Mouse (Mus musculus) embryo, embryonic 11.5 days (tissue): ENCODE results near the gene Gdnf.
A peak's percentile ranks its signal among the peaks of the same experiment; 100 is the strongest.

Source experiments
- DNase-seq: peaks from one replicate; pipeline ENCODE4 v3.0.0-alpha.2; 2012; ENCODE audit warnings: low read depth, low spot score

The Gdnf gene

DNA sequence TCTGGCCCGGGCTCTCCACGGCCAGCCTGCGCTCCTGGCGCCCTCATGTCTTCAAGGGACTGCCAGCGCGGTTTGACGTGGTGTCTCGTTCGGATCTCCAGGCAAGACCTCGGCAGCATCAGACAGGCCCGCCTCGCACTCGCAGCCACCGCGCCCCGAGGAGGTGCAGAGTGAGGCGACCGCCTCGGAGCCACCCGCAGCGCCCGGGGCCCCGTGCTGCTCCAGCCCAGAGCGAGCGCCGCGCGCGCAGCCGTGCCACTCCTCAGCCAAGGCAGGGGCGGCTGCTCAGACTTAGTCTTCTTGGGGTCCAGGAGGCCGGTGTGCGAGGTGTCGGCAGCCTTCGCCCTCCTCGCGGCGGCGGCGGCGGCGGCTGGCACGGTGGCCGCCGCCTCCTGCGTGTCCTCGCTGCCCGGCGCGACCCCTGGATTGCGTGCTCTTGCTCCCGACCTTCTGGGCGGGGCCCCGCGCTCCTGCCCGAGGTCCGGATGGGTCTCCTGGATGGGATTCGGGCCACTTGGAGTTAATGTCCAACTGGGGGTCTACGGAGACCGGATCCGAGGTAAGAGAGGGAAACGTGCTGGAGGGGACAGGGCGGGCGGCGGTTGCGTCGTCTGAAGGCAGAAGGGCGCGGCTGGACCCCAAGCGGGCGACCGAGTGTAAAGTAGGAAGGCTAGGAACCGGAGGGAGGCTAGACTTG is at the start of gene Gdnf:
Gdnf (plus strand) TSS at position 291 of the 697 bp plus-strand sequence.
- DNase-seq = no peak

DNA sequence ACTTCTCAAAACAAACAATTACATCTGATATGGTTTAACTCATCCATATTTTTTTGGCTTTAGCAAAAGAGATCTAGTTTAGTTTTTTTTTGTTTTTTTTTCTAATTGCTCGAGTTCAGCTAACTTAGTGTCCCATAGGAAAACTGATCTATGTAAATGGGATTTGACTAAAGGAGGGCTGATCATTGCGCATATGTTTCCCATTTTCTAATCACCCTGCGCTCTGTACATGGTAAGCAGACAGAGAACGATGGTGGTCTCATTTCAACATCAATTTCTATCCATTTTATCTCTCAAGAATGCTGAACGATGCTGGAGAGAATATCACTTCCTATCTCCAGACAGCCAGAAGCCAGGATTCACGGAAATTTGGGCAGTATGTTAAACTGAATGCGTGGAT is 43.5 kb upstream of the Gdnf start:
- DNase-seq = no peak

DNA sequence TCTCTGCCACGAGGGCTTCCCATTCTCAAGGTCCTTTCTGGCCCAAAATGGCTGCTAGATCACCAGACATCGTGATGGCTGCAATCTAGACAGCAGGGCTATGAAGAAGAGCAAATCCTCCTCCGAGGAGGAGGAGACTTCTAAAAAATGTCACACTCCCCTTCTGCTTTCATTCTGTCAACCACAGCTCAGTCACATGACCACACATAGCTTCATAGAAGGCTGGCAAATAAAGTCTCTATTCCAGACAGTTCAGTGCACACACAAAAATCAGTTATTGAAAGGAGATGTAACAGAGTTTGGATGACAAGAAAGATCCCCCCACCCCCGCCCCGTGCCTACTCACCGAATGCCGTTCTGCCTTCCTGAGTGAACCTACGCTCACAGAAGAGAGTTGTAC is 37.7 kb upstream of the Gdnf start:
- DNase-seq = no peak

DNA sequence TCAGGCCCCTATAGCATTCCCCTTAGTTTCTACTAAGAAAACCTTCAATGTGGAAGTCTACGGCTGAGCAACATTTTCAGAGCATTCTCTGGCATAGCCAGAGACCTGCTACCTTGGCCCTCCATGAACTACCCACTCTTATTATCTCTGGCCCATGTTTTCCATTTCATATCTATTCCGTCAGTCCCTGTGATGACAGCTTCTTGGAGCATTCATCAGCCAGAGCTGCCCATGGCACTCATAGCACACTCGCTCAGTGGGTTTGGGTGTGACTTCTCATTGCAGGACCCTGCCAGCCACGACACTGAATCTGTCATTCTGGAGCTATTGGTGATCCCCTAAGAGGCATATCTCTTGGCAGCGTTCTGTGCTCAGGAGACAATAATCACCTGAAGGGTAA is 29.1 kb upstream of the Gdnf start:
- no peak for DNase-seq

DNA sequence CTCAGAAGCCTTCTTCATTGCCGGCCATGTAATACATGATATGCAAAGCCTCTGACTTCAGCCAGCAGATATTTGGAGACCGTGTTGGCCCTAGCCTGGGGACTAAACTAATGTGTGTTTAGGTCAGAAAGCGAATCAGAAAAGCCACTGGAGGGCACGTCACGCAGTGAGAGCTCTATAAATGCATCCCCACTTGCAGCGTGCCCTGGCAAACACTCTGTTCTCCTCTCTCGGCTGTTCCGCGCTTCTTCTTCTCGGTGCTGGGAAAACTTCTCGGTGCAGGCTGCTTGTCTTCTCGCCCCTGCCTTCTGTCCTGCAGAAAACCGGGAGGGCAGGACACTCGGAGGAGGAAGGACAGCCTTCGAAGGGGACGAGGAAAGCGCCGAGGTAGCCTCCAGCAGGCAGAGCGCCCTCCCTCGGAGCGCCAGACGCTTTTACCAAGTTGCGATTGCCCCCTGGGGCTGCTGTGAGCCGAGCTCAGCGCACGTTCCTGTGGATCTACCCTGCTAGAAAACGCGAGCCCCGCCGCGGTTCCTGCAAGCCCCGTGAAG is 730 bp upstream of the Gdnf start:
- no peak for DNase-seq

DNA sequence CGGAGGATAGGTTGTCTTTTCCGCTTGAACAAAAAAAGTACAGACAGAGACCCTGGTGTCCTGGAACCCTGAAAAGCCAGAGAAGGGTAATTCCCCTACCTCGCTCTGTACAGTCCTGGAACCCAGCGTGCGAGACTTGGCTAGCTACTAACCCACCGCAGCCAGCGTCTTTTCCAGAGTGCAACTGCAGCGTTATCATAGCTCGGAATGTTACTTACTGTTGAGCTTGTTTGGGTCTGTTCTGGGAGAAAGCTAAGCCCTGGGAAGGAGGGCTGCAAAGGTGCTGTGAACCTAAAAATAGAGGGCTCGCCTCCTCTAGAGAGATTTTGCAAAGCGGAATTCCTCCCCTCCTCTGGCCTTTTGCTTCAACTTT is 593 bp downstream of the Gdnf start:
- no peak for DNase-seq

DNA sequence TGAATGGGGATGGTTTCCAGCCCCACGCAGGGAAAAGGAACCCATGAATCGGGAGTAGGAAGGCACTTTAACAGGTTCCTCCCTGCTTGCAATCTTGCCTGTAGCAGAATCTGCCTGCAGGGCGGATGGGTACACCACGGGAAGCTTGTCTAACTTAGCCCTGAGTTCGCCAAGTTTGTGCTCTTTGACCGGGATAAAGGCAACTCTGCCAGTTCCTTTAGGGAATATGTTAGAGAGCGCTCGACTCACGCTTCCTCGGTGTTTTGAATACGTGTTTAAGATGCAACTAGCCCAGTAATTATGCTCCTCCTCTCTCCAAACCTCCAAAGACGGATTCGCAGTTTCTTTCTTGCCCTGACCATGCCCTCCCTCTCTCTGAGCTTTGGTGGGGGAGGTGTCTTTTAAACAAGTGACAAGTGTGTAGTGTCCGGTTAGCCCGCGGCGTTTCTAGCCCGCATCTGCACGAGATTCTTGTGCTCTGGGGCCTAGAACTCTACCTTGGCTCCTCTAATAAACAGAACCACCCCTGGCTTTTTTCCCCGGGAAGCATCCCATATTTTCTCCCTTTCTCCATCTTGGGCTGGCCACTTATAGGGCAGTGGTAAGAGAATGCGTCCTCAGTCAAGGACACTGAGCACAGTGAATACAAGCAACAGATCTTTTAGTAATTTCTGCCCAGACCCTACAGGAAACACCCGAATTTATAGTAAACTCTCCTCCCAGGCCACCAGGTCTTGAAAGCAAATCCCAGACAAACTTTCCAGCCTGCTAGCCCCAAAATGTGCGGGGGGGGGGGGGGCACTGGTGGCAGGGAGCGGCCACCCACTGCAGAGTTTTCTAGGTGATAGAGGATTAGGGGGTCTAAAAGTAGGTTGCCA is 1.4 kb downstream of the Gdnf start:
- DNase-seq = no peak

DNA sequence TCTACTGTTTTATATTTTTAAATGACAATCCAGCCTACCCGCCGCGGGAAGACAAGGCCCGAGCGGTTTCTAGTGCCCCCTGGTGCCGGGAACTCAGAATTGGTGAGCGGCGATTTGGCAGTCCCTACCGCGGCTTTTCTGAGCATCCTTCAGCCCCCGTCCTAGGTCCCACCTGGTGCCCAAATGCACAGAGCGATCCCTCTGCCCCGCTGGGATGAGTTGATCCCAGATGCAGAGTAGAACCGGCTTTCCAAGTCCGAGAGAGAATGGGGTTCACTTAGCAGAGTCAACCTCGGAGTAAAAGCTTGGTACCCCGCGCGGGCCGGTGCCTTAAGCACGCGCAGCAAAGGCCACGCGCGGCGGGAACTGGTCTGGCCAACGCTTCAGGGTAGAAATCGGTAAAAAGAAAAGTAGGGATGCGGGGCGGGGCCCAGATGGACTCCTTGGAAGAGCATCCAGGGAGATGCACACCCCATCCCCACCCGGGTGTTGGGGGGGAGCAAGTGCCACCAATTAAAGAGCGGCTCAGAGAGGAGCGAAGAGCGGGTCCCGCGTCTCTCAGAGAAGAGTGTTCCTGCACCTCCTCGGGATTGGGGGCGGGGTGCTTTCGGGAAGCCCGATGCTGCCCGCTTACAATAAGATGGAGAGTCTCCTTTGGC is 2.4 kb downstream of the Gdnf start:
- DNase-seq = peak; percentile 61

DNA sequence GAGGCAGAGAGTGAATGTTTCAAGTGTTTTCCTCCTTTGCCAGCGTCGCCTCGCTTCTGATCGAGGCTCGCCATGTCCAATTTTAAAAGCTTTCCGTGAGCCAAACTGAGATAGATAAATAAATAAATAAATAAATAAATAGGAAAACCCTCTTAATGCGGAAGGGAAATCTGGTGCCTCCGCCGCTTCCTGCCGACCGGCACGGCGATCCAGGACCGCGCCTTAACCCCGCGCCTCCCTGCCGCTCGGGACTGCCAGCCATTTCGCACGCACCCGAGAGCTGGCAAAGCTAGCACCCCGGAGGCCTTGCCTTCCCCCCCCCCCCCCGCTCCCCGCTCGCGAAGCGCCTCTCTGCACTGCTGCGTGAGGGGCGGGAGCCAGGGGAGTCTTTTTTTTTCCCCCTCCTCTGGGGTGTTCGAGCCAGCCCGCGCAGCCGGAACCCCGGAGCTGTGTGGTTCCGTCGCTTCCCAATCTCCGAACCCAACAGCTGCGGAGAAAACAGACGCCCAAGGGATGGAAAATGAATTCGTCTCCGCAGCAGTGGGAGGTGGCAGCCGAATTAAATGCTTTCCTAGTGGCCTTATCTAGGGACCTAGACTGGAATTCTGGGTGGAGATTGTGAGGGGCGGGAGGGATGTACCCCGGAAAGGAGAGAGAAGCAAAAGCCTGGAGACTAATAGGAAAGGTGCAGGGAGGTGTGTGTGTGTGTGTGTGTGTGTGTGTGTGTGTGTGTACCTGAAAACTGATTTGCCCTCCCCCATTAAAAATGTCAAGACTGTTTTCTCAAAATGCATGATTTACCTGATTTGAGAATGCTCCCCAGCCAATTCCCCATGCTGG is 3.1 kb downstream of the Gdnf start:
- no peak for DNase-seq

DNA sequence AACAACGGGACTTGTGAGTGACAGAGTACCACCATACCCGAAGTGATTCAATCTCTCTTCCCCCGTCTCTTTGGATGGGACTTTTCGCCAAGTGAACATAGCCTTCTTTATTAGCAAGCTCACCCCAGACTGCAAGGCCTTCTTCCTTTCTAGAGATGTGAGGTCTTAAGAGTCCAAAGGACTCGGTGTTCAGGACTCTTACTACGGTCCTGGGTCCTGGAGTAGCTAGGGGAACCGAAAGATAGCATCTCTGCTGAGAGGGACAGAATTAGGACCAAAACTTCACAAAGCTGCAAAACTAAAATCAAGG is 3.7 kb downstream of the Gdnf start:
- DNase-seq = no peak

DNA sequence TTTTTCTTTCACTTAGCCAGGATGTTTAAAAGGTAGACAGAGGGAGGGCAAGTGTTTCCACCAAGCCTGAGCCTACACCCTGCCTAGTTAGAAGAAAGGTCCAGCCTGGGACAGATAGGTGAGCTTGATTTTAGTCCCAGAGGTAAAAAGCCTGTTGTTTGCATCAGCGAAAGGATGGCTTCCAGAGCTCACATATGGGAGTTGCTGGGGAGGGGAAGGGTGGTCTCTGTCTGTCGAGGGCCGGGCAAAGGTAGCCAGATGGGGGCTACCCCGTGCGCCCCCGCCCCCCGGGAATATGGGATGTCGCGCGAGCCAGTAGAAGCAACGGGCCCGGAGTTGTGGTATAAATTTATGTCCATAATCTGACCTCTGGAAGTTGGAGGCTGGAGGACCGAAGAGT is 4.3 kb downstream of the Gdnf start:
- no peak for DNase-seq

DNA sequence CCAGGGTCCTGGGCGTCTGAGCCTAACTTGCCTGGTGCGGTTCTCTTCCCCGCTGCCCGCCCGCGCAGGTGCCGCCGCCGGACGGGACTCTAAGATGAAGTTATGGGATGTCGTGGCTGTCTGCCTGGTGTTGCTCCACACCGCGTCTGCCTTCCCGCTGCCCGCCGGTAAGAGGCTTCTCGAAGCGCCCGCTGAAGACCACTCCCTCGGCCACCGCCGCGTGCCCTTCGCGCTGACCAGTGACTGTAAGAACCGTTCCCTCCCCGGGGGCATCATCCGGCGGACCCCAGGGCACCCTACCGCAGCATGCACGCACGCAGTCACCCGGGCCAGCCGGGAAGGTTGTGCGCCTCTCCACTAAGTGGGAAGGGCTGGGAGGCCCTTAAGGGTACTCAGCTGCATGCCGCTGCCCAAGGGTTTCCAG is 4.9 kb downstream of the Gdnf start:
- DNase-seq = no peak

DNA sequence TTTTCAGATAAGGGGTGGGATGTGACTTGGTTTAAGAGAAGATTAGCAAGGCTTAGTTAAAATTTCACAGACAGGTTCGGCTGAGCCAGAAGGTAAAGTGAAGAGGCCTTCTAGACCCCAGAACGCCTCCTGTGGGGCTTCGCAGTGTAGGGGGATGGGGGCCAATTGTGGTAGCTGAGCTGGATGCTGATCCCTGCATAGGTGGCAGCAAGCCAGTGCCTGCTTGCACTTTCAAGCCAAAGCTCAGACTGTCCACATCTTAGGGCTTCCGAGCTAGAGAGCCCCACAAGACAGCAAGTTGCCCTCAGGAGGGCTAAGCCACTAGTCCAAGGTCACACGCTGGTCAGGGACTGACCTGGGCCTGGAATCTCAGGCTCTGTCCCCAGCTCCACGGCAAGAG is 13.2 kb downstream of the Gdnf start:
- no peak for DNase-seq

DNA sequence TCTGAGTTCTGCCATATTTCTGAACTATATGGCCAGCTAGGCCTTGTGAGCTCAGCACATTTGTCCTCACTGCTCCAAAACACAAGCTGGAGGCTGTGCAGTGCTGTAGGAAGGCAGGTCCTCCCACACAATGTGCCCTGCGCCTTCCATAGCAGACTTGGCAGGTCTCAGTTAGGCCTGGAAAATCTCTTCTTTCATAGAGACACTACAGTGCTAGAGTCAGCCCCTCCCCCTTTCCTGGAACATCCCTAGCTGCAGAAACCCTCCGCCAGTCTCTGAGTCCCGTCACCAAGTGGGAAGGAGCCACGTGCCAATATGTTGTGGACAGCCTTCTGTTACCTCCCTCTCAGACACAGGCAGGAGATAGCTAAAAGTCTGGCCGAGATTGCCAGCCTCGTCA is 14.9 kb downstream of the Gdnf start:
- DNase-seq = no peak

DNA sequence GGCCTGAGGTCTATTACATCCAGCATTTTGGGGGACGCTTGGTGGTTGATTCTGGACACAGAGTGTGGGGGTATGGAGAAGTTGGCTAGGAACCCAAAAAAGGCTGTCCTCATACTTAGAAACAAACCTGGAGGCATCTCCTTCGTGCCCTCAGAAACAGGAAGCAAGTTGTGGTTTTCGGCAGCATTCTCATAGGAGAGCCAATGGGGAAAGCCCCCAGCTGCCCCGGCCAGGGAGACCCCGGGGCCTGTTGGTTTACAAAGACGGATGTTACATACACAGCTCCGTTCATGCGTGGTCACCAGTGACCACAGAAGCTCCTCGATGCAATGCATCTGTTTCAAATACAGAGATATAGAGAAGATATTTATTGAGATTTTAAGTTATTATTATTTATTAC is 24.8 kb downstream of the Gdnf start:
- no peak for DNase-seq

DNA sequence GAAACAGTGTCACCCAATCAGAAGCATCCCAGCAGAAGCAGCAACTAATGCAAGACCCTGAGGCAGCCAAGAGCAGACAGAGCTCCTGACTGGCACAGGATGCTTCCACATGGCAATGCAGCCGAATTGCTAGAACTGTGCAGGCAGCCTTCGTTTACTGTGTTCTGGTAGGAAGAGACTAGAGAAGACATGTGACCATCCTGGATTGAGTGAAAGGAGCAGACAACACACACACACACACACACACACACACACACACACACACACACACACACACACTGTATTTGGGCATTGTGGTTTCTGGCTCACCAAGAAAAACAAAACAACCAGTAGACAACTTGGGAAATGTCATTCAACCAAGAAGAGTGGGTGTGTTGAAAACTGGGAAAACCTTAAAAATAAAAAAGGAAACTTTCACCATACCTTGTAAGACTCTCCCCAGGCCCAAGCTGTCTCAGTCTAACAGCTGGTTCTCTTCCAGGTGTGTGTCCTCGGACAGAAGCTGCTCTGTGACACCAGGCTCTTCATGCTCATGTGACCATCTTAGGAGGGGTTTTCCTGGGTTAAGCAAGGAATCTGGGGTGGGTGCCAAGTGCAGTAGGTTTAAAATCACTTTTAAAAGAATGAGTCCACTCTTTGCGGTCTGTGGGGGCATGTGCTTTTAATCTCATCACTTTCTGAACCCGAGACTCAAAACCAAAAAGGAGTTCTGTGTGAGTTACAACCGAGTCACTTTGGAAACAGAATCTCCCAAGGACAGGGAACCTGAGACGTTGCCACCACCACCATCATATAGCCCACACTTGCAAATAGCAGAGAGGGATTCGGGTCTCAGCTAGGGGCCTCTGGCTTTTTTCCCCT is 27.6 kb downstream of the Gdnf start:
- DNase-seq = no peak

DNA sequence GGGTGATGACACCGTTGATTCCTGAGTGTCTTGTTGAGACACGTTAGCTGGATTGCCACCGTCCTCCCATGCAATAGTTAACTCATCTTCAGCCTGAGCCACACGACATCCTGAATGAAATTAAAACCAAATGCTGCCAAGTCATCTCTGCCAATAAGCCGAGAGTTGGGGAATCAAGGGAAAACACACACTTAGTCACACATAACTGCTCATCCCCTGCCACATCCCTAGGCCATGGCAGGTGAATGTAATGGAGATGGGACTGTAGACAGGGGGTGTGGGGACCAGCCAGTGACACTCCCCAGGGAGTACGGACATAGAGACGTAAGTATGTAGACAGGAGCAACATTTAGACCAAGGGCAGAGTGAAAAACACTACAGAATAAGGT is 28.3 kb downstream of the Gdnf start:
- DNase-seq = no peak

DNA sequence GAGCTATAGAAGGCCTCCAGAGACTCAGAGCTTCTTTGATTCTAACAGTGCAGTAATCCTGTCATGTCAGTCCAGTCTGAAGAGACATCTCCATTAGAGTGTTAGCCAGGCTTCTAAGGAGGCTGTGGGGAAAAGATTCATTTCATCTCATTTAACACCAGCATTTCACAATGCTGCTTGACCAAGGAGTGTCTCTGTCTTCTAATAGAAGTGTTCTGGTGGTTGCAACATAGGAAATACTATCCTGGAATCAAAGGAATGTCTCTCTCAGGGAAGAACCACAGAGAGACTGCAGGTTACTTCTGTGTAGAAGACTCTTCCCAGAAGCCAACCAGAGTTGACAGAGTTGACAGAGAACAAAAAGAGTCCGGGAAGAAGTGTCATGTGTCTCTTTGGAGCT is 31.0 kb downstream of the Gdnf start:
- DNase-seq = no peak

DNA sequence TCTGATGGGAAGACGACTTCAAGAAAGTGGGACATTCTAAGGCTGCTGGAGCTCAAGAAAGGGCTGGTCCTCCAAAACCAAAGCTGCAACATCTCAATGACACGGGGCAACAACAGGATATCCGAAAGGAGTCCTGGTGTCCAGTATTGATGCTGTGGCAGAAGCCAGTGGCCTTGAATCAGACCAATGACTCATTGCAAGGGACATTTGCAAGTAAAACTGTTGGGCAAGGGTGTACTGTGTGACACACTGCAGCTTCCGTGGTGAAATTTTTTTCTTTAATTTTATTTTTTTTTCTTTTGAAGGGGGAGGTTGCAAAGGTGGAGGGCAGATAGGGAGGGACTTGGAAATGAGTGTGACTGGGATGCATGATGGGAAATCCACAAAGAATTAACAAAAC is 31.8 kb downstream of the Gdnf start:
- DNase-seq = no peak

DNA sequence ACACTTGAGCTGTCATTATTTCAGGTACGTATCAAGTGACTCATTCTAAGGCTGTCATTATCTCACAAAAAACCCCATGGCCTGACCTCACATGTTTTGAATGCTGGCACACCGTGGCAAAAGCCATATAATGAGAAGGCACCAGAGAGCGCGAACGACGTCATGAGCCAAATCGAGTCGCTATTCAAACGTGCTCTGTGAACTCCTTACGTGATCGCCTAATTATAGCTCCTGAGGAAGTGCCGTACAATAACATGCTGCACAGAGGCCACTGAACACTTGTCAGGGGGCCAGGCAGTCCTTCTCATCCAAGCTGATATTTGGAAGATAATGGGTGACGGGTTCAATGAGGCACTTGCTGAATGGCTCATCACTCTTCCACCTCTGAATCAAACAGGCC is 46.8 kb downstream of the Gdnf start:
- DNase-seq = no peak

DNA sequence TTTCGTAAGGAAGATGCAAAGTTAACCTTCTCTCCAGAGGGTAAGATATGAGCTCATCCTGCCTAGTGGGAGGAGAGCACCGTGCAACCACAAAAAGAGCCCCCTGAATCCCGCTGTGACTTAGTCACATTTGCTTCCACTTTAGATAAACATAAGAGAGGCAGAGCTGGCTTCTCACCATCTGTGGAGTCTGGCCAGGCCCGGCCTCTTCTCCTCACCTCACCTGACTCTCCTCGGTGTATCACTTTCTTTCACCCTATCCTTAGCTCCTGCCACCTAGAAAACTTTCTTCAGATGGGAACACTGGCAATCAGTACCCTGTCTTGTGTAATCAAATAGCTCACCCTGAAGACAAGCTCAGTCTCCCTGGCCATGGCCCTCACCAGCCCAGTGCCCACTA is 48.2 kb downstream of the Gdnf start:
- no peak for DNase-seq
